Mouse (Mus musculus) hindbrain, embryonic 14.5 days (tissue): ENCODE measurements around the gene Olfr750. TPM values are rescaled to one million over a fixed set of nuclear protein-coding genes. Genes with fewer than 3 reads are reported as not detected.

Experiments
- ATAC-seq: fragments of 200-750 bp; cut with Nextera tagmentation; 2 replicates; pipeline ENCODE4 v1.8.0; 2017; ENCODE audit warnings: moderate number of reproducible peaks, mild to moderate bottlenecking, moderate TSS enrichment, moderate library complexity; ENCODE audit not compliant: low FRiP score
- DNase-seq: peaks from one replicate; pipeline ENCODE4 v3.0.0-alpha.2; 2015; ENCODE audit warnings: low spot score
- H3K27ac ChIP-seq: fragments of 300-500 bp; sonication (generic); 2 replicates; pipeline ENCODE4 v1.5.1; 2014; ENCODE audit warnings: mild to moderate bottlenecking, moderate library complexity
- H3K27me3 ChIP-seq: fragments of 300-500 bp; sonication (generic); 2 replicates; pipeline ENCODE4 v1.6.1; 2014; ENCODE audit warnings: mild to moderate bottlenecking, low read length, mixed read lengths; ENCODE audit not compliant: control insufficient read depth, insufficient read depth
- H3K36me3 ChIP-seq: fragments of 300-500 bp; sonication (generic); replicated peaks from 2 replicates; pipeline ENCODE4 v1.6.1; 2014; ENCODE audit not compliant: control insufficient read depth, insufficient read depth
- H3K4me1 ChIP-seq: fragments of 300-500 bp; sonication (generic); replicated peaks from 2 replicates; pipeline ENCODE4 v1.6.1; 2014; ENCODE audit warnings: antibody characterized with exemption, low read length, mixed read lengths; ENCODE audit not compliant: control insufficient read depth, insufficient read depth
- H3K4me2 ChIP-seq: fragments of 300-500 bp; sonication (generic); replicated peaks from 2 replicates; pipeline ENCODE4 v1.6.1; 2014; ENCODE audit warnings: mild to moderate bottlenecking, moderate library complexity
- H3K4me3 ChIP-seq: fragments of 300-500 bp; sonication (generic); replicated peaks from 2 replicates; pipeline ENCODE4 v1.5.1; 2014; ENCODE audit warnings: mild to moderate bottlenecking, low read length
- H3K9ac ChIP-seq: fragments of 300-500 bp; sonication (generic); 2 replicates; pipeline ENCODE4 v1.6.1; 2014
- H3K9me3 ChIP-seq: fragments of 300-500 bp; sonication (generic); 2 replicates; pipeline ENCODE4 v1.6.1; 2016; ENCODE audit warnings: low read length; ENCODE audit not compliant: control insufficient read depth
- WGBS: fragments of 180-500 bp; shearing (Covaris S2); extraction: QIAGEN DNeasy Blood & Tissue Kit; methylation state at CpG from one replicate; pipeline ENCODE4 v1.1.7; 2014; 5-methylcytosine and 5-hydroxymethylcytosine counted together
- polyA plus RNA-seq: library from polyadenylated mRNA; unstranded; fragments of >200 nt; fragmentation: Nextera tagmentation; extraction: Ambion mirVana; gene quantifications from 2 replicates; pipeline ENCODE4 v1.2.1, GENCODE M21; 2014

Olfr750 gene
- polyA plus RNA-seq, 1 experiment from 2014 or later = not detected

GRCm38 (mm10) chr14:51017256-51017655 is 57.0 kb downstream of the Olfr750 start:
- H3K9me3 ChIP-seq = no peaks in the 10 kb centered on the region
- no peak overlapping the region for H3K4me3 ChIP-seq
- ATAC-seq (no peak), DNase-seq (no peak)
- H3K36me3 ChIP-seq = no peaks in the 10 kb centered on the region
- H3K4me1 ChIP-seq = no peaks in the 10 kb centered on the region
- no peak overlapping the region for H3K27ac ChIP-seq
- no peak overlapping the region for H3K9ac ChIP-seq
- H3K4me2 ChIP-seq = no peak overlapping the region
- no peaks in the 10 kb centered on the region for H3K27me3 ChIP-seq
- WGBS = 83% methylated on average over 3 of the region's 3 CpGs

Other genes with a start within 250 kb of the Olfr750 start
- 3.3 TPM in 2 replicates for gene Tep1, start 203.9 kb downstream of the Olfr750 start, polyA plus RNA-seq
- gene Klhl33, start 176.9 kb downstream of the Olfr750 start, polyA plus RNA-seq = 1.2 and 1.3 TPM in 2 replicates
- 107 and 118 TPM in 2 replicates for gene Osgep, start 149.5 kb downstream of the Olfr750 start, polyA plus RNA-seq
- gene Apex1, start 149.5 kb downstream of the Olfr750 start, polyA plus RNA-seq = 165 and 171 TPM in 2 replicates
- gene Pip4p1, start 143.6 kb downstream of the Olfr750 start, polyA plus RNA-seq = 93.1 and 100.0 TPM in 2 replicates
- 23.2 and 23.9 TPM in 2 replicates for gene Pnp, start 143.4 kb downstream of the Olfr750 start, polyA plus RNA-seq
- gene Gm49342, start 129.9 kb downstream of the Olfr750 start, polyA plus RNA-seq = 2.1 TPM in 1 of 2 replicates, not detected in the other
- gene Pnp2, start 118.4 kb downstream of the Olfr750 start, polyA plus RNA-seq = 0.67 and 1.1 TPM in 2 replicates
- 0.13 TPM in 1 of 2 replicates, not detected in the other for gene Rnase10, start 66.7 kb downstream of the Olfr750 start, polyA plus RNA-seq
- gene Rnase9, start 32.6 kb downstream of the Olfr750 start, polyA plus RNA-seq = not detected in 2 replicates
- gene Rnase11, start 24.3 kb downstream of the Olfr750 start, polyA plus RNA-seq = not detected in 2 replicates
- gene Rnase12, start 16.8 kb downstream of the Olfr750 start, polyA plus RNA-seq = not detected in 2 replicates
- 17.0 and 18.2 TPM in 2 replicates for gene Rnase4, start 16.6 kb upstream of the Olfr750 start, polyA plus RNA-seq
- gene Ang, start 16.7 kb upstream of the Olfr750 start, polyA plus RNA-seq = 4.8 and 5.2 TPM in 2 replicates
- not detected in 2 replicates for gene Eddm3b, start 40.0 kb upstream of the Olfr750 start, polyA plus RNA-seq
- 0.39 and 0.41 TPM in 2 replicates for gene Rnase6, start 49.5 kb upstream of the Olfr750 start, polyA plus RNA-seq
- 0.50 and 0.54 TPM in 2 replicates for gene Rnase1, start 72.3 kb upstream of the Olfr750 start, polyA plus RNA-seq
- not detected in 2 replicates for gene Rnase2b, start 87.8 kb upstream of the Olfr750 start, polyA plus RNA-seq
- gene Ang2, start 124.7 kb upstream of the Olfr750 start, polyA plus RNA-seq = not detected in 2 replicates
- gene Ear14, start 129.0 kb upstream of the Olfr750 start, polyA plus RNA-seq = not detected in 2 replicates
- gene Rnase2a, start 181.7 kb upstream of the Olfr750 start, polyA plus RNA-seq = not detected in 2 replicates